Mouse (Mus musculus) layer of hippocampus, postnatal 36 days (tissue): ENCODE measurements around the gene Gm4177. TPM values are rescaled to one million over a fixed set of nuclear protein-coding genes. Genes with fewer than 3 reads are reported as not detected.
"Not testable (repeated sequence)": the region's sequence is repeated elsewhere in the genome, so short reads cannot be mapped to it uniquely, and the experiment has no call there.

ENCODE experiments used
- DNase-seq, 2 experiments: peaks; one replicate each; pipeline ENCODE4 v3.0.0; 2022
- total RNA-seq, 2 experiments: library from RNA; stranded (reverse); gene quantifications; 2 replicates each; pipeline ENCODE4 v1.2.3; 2021

Gene Gm4177
- total RNA-seq: not detected

GRCm38 (mm10) chr7:21796628-21797027, at the start of gene Gm4177:
Gm4177 (minus strand) TSS chr7:21796728.
- DNase-seq: not testable (repeated sequence)

GRCm38 (mm10) chr7:21844167-21844566, 47.6 kb upstream of the Gm4177 start, which contains the start of gene Gm5725:
Gm5725 (minus strand) TSS chr7:21844267.
- DNase-seq: not testable (repeated sequence)

GRCm38 (mm10) chr7:21832051-21832450, 35.5 kb upstream of the Gm4177 start, which contains the start of gene Vmn1r135:
Vmn1r135 (plus strand) TSS chr7:21832351.
- DNase-seq: not testable (repeated sequence)

GRCm38 (mm10) chr7:21761375-21761774, 35.2 kb downstream of the Gm4177 start, which contains the start of gene Gm4175:
Gm4175 (minus strand) TSS chr7:21761475.
- not testable (repeated sequence) for DNase-seq

Other genes starting within 250 kb of the Gm4177 start
- gene Vmn1r132, start 182.6 kb downstream of the Gm4177 start, total RNA-seq: not detected
- not detected for gene Gm4175, start 35.3 kb downstream of the Gm4177 start, total RNA-seq
- gene Vmn1r135, start 35.6 kb upstream of the Gm4177 start, total RNA-seq: not detected
- gene Gm5725, start 47.5 kb upstream of the Gm4177 start, total RNA-seq: not detected
- gene Gm5891, start 124.6 kb upstream of the Gm4177 start, total RNA-seq: not detected
- not detected for gene Vmn1r137, start 197.9 kb upstream of the Gm4177 start, total RNA-seq
- not detected for gene Vmn1r138, start 232.2 kb upstream of the Gm4177 start, total RNA-seq